Mouse (Mus musculus) forebrain, embryonic 11.5 days (tissue): ENCODE data around the gene Sez6. TPM values are rescaled to one million over a fixed set of nuclear protein-coding genes. Genes with fewer than 3 reads are reported as not detected.

Experiments used
- ATAC-seq: fragments of 200-750 bp; cut with Nextera tagmentation; replicated peaks from 2 replicates; pipeline ENCODE4 v1.8.0; 2017; ENCODE audit warnings: moderate TSS enrichment; ENCODE audit not compliant: low FRiP score
- DNase-seq: peaks from one replicate; pipeline ENCODE4 v3.0.0-alpha.2; 2017; ENCODE audit warnings: low spot score
- H3K27ac ChIP-seq: fragments of 300-500 bp; sonication (generic); 2 replicates; pipeline ENCODE4 v1.5.1; 2014; ENCODE audit warnings: low read depth, low read length
- H3K27me3 ChIP-seq: fragments of 300-500 bp; sonication (generic); 2 replicates; pipeline ENCODE4 v1.6.1; 2014; ENCODE audit warnings: mild to moderate bottlenecking, low read length, mixed read lengths; ENCODE audit not compliant: control insufficient read depth, insufficient read depth
- H3K36me3 ChIP-seq: fragments of 300-500 bp; sonication (generic); 2 replicates; pipeline ENCODE4 v1.6.1; 2014; ENCODE audit warnings: mild to moderate bottlenecking, low read length, moderate library complexity, mixed read lengths; ENCODE audit not compliant: control insufficient read depth, insufficient read depth
- H3K4me1 ChIP-seq: fragments of 300-500 bp; sonication (generic); replicated peaks from 2 replicates; pipeline ENCODE4 v1.6.1; 2014; ENCODE audit warnings: low read length, mixed read lengths; ENCODE audit not compliant: control insufficient read depth, insufficient read depth
- H3K4me2 ChIP-seq: fragments of 300-500 bp; sonication (generic); 2 replicates; pipeline ENCODE4 v1.6.1; 2014; ENCODE audit warnings: low read depth, mild to moderate bottlenecking, low read length, moderate library complexity, mixed read lengths; ENCODE audit not compliant: severe bottlenecking
- H3K4me3 ChIP-seq: fragments of 300-500 bp; sonication (generic); 2 replicates; pipeline ENCODE4 v1.5.1; 2014; ENCODE audit warnings: low read depth, low read length
- H3K9ac ChIP-seq: fragments of 300-500 bp; sonication (generic); 2 replicates; pipeline ENCODE4 v1.6.1; 2014; ENCODE audit warnings: low read length
- H3K9me3 ChIP-seq: fragments of 300-500 bp; sonication (generic); 2 replicates; pipeline ENCODE4 v1.6.1; 2016; ENCODE audit warnings: low read length, mixed read lengths; ENCODE audit not compliant: control insufficient read depth
- WGBS: fragments of 180-500 bp; shearing (Covaris S2); extraction: QIAGEN DNeasy Blood & Tissue Kit; methylation state at CpG from one replicate; pipeline ENCODE4 v1.1.7; 2014; 5-methylcytosine and 5-hydroxymethylcytosine counted together
- polyA plus RNA-seq: library from polyadenylated mRNA; unstranded; fragments of >200 nt; fragmentation: Nextera tagmentation; extraction: Ambion mirVana; gene quantifications from 2 replicates; pipeline ENCODE4 v1.2.1, GENCODE M21; 2014

Gene Sez6
- polyA plus RNA-seq, 1 experiment from 2014 or later, result 14.3 TPM

DNA sequence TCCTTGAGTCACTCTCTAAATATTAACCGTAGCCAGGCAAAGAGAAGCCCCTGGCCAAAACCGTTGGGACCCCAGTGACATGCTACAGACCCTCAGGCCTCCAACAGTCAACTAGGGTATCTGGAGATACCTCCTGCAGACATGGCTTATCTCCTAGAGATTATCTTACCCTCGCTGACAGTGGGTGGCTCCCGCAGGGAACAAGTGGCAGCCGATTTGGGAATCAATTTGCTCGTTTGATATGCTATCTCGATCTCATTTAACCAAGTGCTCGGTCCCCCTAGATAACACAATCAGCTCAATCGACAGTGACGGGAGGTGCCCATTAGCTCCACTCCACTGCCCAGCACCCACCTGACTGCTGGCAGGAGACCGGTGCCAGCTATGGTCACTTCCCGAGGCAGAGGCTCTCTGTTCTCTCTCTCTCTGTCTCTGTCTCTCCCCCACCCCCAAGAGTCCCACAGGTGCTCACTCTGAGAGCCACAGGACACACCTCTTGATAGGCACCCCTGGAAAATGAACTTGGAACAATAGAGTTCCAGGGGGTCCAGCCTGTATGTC is 19.6 kb downstream of the Sez6 start:
- DNase-seq, result no peak
- H3K4me1 ChIP-seq, result peaks cover 14% of the 10 kb centered on the region
- ATAC-seq, result no peak
- no peak overlapping the region for H3K9ac ChIP-seq
- H3K27ac ChIP-seq, result no peak overlapping the region
- H3K9me3 ChIP-seq, result no peaks in the 10 kb centered on the region
- no peak overlapping the region for H3K4me3 ChIP-seq
- H3K36me3 ChIP-seq, result no peaks in the 10 kb centered on the region
- WGBS, result 35% methylated on average over 12 of the region's 12 CpGs
- no peak overlapping the region for H3K4me2 ChIP-seq
- peaks cover 35% of the 10 kb centered on the region for H3K27me3 ChIP-seq

DNA sequence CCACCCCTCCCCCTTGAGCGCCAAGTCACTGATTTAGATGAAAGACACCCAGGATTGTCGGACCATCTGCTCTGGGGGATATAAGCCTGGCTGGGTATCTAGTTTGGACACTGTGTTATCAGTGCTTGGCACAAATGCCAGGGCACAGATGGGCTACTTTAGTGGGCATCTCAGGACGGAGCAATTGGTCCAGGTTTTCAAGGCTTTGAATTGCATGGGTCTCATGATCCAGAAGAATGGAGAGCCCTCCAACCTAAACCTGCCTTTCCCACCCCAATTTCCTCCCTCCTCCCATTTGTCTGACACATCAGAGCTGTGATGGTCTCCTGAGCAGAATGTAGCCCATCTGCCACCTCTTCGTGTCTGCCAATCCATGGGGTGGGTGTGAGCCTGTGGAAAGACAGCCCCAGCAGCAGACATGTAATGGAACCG is 20.2 kb downstream of the Sez6 start:
- ATAC-seq (no peak), DNase-seq (no peak)
- peaks cover 34% of the 10 kb centered on the region for H3K27me3 ChIP-seq
- no peak overlapping the region for H3K4me2 ChIP-seq
- H3K9me3 ChIP-seq, result no peaks in the 10 kb centered on the region
- no peaks in the 10 kb centered on the region for H3K36me3 ChIP-seq
- no peak overlapping the region for H3K27ac ChIP-seq
- peaks cover 14% of the 10 kb centered on the region for H3K4me1 ChIP-seq
- WGBS, result 77% methylated on average over 5 of the region's 5 CpGs
- H3K9ac ChIP-seq, result no peak overlapping the region
- H3K4me3 ChIP-seq, result no peak overlapping the region

DNA sequence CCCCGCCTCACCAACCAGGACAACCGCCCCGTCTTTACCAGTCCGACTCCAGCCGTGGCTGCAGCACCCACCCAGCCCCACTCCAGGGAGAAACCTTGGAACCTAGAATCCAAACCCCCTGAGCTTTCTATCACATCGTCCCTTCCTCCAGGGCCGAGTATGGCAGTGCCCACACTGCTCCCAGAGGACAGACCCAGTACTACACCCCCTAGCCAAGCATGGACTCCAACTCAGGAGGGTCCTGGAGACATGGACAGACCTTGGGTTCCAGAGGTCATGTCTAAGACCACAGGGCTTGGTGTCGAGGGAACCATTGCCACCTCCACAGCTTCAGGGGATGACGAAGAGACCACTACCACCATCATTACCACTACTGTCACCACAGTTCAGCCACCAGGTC is 23.1 kb downstream of the Sez6 start:
- H3K4me2 ChIP-seq, result no peak overlapping the region
- no peaks in the 10 kb centered on the region for H3K9me3 ChIP-seq
- no peak for ATAC-seq
- WGBS, result 58% methylated on average over 9 of the region's 9 CpGs
- peaks cover 39% of the 10 kb centered on the region for H3K27me3 ChIP-seq
- H3K27ac ChIP-seq, result no peak overlapping the region
- peaks cover 9% of the 10 kb centered on the region; the same call in 1 of the 2 replicates for H3K4me1 ChIP-seq
- H3K9ac ChIP-seq, result no peak overlapping the region
- H3K36me3 ChIP-seq, result no peaks in the 10 kb centered on the region
- no peak for DNase-seq
- H3K4me3 ChIP-seq, result no peak overlapping the region

DNA sequence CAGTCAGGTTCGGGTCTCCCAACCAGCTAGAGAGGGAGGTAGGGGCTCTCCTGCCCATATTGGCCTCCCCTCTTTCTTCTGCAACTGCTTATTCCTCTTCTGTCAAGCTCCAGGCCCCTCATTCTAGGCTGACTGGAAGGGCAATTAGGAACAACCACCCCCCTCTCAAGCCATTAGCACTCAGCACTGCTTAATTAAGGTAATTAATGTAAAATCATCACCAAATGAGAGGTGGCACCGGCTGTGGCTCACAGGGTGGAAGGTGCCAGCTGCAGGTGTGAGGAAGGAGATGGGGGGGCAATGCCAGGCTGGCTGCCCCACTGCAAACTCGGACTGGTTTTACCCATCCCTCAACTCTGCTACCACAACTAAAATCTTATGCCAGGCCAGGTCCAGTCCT is 25.8 kb downstream of the Sez6 start:
- Histone ChIP-seq H3K9ac (0 out of 2 replicates have a peak overlapping the region, but pooled peaks have one; percentile 4), H3K36me3 (no peaks in the 10 kb centered on the region), H3K4me2 (no peak overlapping the region), H3K4me3 (no peak overlapping the region), H3K4me1 (peaks cover 7% of the 10 kb centered on the region), H3K9me3 (no peaks in the 10 kb centered on the region), H3K27ac (no peak overlapping the region), H3K27me3 (peaks cover 39% of the 10 kb centered on the region)
- no peak for DNase-seq
- ATAC-seq, result no peak
- WGBS, result 50% methylated on average over 3 of the region's 3 CpGs

- Histone ChIP-seq H3K4me1 (peaks cover 7% of the 10 kb centered on the region), H3K27ac (no peak overlapping the region), H3K4me3 (no peak overlapping the region), H3K27me3 (peaks cover 35% of the 10 kb centered on the region), H3K36me3 (no peaks in the 10 kb centered on the region), H3K9ac (no peak overlapping the region), H3K4me2 (no peak overlapping the region), H3K9me3 (no peaks in the 10 kb centered on the region)
- WGBS, result 87% methylated on average over 2 of the region's 2 CpGs
- no peak for ATAC-seq
- DNase-seq, result no peak
These were observed 27.7 kb downstream of the Sez6 start for GRCm38 (mm10) chr11:77958268-77958667.

DNA sequence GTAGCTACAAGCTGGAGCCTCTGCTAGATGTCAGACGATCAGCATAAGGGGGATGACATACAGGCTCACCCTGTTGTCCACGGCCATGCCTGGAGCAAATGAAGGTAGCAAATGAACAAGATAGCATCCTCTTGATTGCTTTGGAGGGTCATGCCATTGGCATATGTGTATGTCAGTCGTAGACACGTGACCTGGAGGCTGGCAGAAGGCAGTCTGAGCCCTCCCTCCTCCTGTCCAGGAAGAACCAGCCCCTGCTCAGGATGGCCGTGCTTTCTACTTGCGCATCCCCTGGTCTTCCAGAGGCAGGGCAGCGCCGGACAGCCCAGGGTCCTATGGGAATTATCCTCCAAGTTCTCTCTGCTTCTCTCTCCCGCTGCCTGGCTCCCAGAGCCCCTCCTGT is 28.3 kb downstream of the Sez6 start:
- Histone ChIP-seq H3K9ac (no peak overlapping the region), H3K36me3 (no peaks in the 10 kb centered on the region), H3K4me2 (no peak overlapping the region), H3K27me3 (peaks cover 33% of the 10 kb centered on the region), H3K4me1 (peaks cover 7% of the 10 kb centered on the region), H3K9me3 (no peaks in the 10 kb centered on the region), H3K4me3 (no peak overlapping the region), H3K27ac (no peak overlapping the region)
- ATAC-seq (no peak), DNase-seq (no peak)
- WGBS, result 78% methylated on average over 9 of the region's 9 CpGs

DNA sequence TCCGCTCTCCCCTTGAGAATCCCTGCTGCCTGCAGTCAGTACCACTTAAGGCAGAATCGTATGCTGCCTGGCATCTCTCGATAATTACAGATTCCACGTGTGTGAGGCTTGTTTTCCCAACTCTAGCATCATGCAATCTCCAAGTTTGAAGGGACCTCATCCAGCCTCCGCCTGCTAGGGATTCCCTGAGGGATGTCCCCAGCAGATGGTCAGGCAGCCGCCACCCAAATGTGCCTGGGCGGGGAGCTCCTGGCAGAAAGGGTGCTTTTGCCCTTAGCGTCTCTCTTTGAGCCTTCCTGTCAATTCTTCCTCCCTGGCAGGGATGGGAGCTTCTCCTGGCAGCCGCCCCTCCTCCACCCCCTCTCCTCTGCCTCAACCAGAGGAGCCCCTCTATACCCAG is 29.6 kb downstream of the Sez6 start:
- 63% methylated on average over 9 of the region's 9 CpGs for WGBS
- H3K27me3 ChIP-seq, result peaks cover 27% of the 10 kb centered on the region
- ATAC-seq, result no peak
- no peaks in the 10 kb centered on the region for H3K9me3 ChIP-seq
- H3K27ac ChIP-seq, result no peak overlapping the region
- peaks cover 13% of the 10 kb centered on the region for H3K4me1 ChIP-seq
- no peak overlapping the region for H3K4me3 ChIP-seq
- DNase-seq, result no peak
- H3K36me3 ChIP-seq, result no peaks in the 10 kb centered on the region
- no peak overlapping the region for H3K4me2 ChIP-seq
- H3K9ac ChIP-seq, result no peak overlapping the region

- no peak for DNase-seq
- Histone ChIP-seq H3K4me3 (no peak overlapping the region), H3K9me3 (no peaks in the 10 kb centered on the region), H3K27ac (no peak overlapping the region), H3K4me2 (no peak overlapping the region), H3K4me1 (peaks cover 19% of the 10 kb centered on the region), H3K9ac (no peak overlapping the region), H3K36me3 (no peaks in the 10 kb centered on the region), H3K27me3 (peaks cover 23% of the 10 kb centered on the region)
- WGBS, result 55% methylated on average over 5 of the region's 5 CpGs
- ATAC-seq, result no peak
These were observed 30.3 kb downstream of the Sez6 start for GRCm38 (mm10) chr11:77960898-77961297.

DNA sequence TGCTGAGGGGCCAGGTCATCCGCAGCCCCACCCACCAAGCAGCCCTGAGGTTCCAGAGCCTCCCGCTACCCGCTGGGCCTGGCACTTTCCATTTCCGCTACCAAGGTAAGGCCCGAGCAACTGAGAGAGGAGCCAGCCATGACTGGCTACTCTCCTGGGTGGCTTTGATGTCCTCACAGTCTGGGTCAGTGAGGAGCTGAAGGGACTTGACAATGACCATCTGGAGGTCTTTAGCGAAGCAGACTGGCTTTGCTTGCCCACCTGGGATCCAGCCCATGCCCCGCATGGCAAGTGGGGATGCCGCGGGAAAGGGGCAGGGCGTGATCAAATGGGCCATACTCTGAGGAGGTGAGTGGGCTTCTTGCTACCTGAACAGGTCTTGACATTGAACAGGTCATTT is 32.3 kb downstream of the Sez6 start:
- DNase-seq (no peak), ATAC-seq (no peak)
- Histone ChIP-seq H3K27me3 (peaks cover 21% of the 10 kb centered on the region), H3K9me3 (no peaks in the 10 kb centered on the region), H3K4me3 (no peak overlapping the region), H3K4me2 (no peak overlapping the region), H3K4me1 (peaks cover 20% of the 10 kb centered on the region), H3K9ac (no peak overlapping the region), H3K27ac (no peak overlapping the region), H3K36me3 (no peaks in the 10 kb centered on the region)
- 93% methylated on average over 10 of the region's 10 CpGs for WGBS
